In the genomic region with DNA sequence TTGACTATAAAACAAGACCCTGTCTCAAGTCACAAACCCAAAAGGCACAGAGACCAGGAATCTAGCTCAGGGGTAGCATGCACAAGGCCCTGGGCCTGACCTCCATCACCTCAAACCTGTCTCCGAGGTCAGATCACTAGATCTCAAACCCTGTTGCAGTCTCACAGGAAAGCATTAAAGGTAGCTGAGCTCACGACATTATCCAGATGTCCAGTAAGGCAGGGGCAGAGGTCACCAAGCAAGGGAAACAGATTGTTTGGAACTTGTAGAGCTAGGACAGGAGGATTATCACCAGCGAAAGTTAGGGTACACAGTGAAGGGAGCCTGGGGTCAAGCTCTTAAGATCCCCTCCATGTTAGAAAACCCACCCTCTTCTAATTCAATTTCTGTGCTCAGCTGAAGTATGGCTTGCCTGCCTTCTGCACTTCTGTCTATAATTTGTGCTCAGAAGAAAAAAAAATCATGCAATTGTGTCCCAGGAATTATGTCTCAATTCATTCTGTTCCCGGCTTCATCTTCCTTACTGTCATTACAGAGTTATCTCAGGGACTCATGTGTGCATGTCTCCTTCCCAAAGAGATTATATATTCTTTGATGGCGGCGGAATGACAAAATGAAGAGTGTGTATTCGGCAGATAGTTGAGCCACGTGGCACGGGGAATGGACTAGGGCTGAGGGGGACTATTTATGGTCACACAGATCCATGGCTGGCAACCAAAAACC, we compare ENCODE assay signal across 12 mouse cellular contexts. TPM values are rescaled to one million over a fixed set of nuclear protein-coding genes. Genes with fewer than 3 reads are reported as not detected.
DNase-seq lines count a peak whose midpoint lies in the region; ATAC-seq and TF ChIP-seq lines count a peak whose summit lies in the region.
"Had no signal": no experiment of that assay in that cellular context is flagged by ENCODE, and none has a peak within 500 bp of the region (broad histone marks: within the 10 kb centered on the region; RNA-seq: fewer than 3 reads in every experiment).

No protein-coding gene starts in this region.

- TF ChIP-seq EP300 in heart, postnatal 0 days (IDR thresholded peaks at IDR 0.05; ENCODE audit: low read depth), result no peak

- H3K27me3 ChIP-seq in heart, postnatal 0 days (ENCODE audit: control insufficient read depth, insufficient read depth, low read length), result peaks cover 8% of the 10 kb centered on the region
- H3K27me3 ChIP-seq in intestine, embryonic 16.5 days (replicated peaks; ENCODE audit: control insufficient read depth, insufficient read depth, low read length), result no peaks in the 10 kb centered on the region
- H3K27me3 ChIP-seq in forebrain, embryonic 12.5 days, result peaks cover 9% of the 10 kb centered on the region; the same call in 1 of the 2 replicates

- H3K9ac ChIP-seq in heart, postnatal 0 days (replicated peaks; ENCODE audit: low read depth, low read length), result no peak overlapping the region
- H3K9ac ChIP-seq in intestine, embryonic 16.5 days (ENCODE audit: low read depth, low read length), result 0 out of 2 replicates have a peak overlapping the region, but pooled peaks have one; percentile 12
- no peak overlapping the region for H3K9ac ChIP-seq in forebrain, embryonic 12.5 days

- H3K4me2 ChIP-seq in heart, postnatal 0 days (ENCODE audit: low read depth, low read length), result no peak overlapping the region
- H3K4me2 ChIP-seq in intestine, embryonic 16.5 days (ENCODE audit: low read depth, low read length), result peak overlapping the region; percentile 38
- no peak overlapping the region for H3K4me2 ChIP-seq in forebrain, embryonic 12.5 days

- H3K9me3 ChIP-seq in heart, postnatal 0 days (replicated peaks; ENCODE audit: control insufficient read depth, low read length), result no peaks in the 10 kb centered on the region
- no peaks in the 10 kb centered on the region for H3K9me3 ChIP-seq in intestine, embryonic 16.5 days (ENCODE audit: control insufficient read depth, low read length)
- H3K9me3 ChIP-seq in forebrain, embryonic 12.5 days, result no peaks in the 10 kb centered on the region

- no peak for DNase-seq in heart, postnatal 0 days (ENCODE audit: low spot score)
- no peak for DNase-seq in heart, adult 18-20 months
- peak; percentile 74 for DNase-seq in c-Kit-positive CD71-positive TER-119-positive erythroid progenitor cells, embryonic 14.5 days (ENCODE audit: low spot score)
- no peak for DNase-seq in adrenal gland, postnatal 14 days
- DNase-seq: cerebellum, adult 9-10 months; kidney, postnatal 4 days; right cerebral cortex, postnatal 4 days had no signal

- no peak overlapping the region for H3K4me3 ChIP-seq in heart, postnatal 0 days (ENCODE audit: low read depth, low read length)
- H3K4me3 ChIP-seq in intestine, embryonic 16.5 days (ENCODE audit: low read length), result no peak overlapping the region
- H3K4me3 ChIP-seq in forebrain, embryonic 12.5 days (replicated peaks), result no peak overlapping the region

- WGBS in heart, postnatal 0 days, result 32% methylated on average over 9 of the region's 9 CpGs
- WGBS in intestine, embryonic 16.5 days, result 34% methylated on average over 9 of the region's 9 CpGs
- WGBS in forebrain, embryonic 12.5 days, result 84% methylated on average over 9 of the region's 9 CpGs

- 0 out of 2 replicates have a peak overlapping the region, but pooled peaks have one; percentile 3 for H3K27ac ChIP-seq in heart, postnatal 0 days (ENCODE audit: low read depth)
- peak overlapping the region; percentile 84 for H3K27ac ChIP-seq in intestine, embryonic 16.5 days (ENCODE audit: low read length)
- no peak overlapping the region for H3K27ac ChIP-seq in forebrain, embryonic 12.5 days
- H3K27ac ChIP-seq: macrophage had no signal

- peak; percentile 40; the same call in 1 of the 2 replicates for ATAC-seq in heart, postnatal 0 days (ENCODE audit: insufficient read depth, low read depth)
- ATAC-seq in intestine, embryonic 16.5 days, result no peak
- ATAC-seq in megakaryocyte-erythroid progenitor cell, adult 5-6 weeks (replicated peaks; ENCODE audit: low FRiP score, low TSS enrichment, poor library complexity, severe bottlenecking), result peak; percentile 51
- no peak for ATAC-seq in forebrain, embryonic 12.5 days (ENCODE audit: low FRiP score)
- ATAC-seq: inflammation-experienced regulatory T-cells, adult 6 months had no signal

- peaks cover 23% of the 10 kb centered on the region; the same call in 1 of the 2 replicates for H3K4me1 ChIP-seq in heart, postnatal 0 days (ENCODE audit: control insufficient read depth, insufficient read depth)
- peaks cover 20% of the 10 kb centered on the region for H3K4me1 ChIP-seq in intestine, embryonic 16.5 days (ENCODE audit: control insufficient read depth, insufficient read depth, low read length)
- peaks cover 30% of the 10 kb centered on the region for H3K4me1 ChIP-seq in forebrain, embryonic 12.5 days

- no peaks in the 10 kb centered on the region for H3K36me3 ChIP-seq in heart, postnatal 0 days (replicated peaks; ENCODE audit: control insufficient read depth, insufficient read depth, low read length)
- no peaks in the 10 kb centered on the region for H3K36me3 ChIP-seq in intestine, embryonic 16.5 days (ENCODE audit: control insufficient read depth, insufficient read depth, low read length)
- no peaks in the 10 kb centered on the region for H3K36me3 ChIP-seq in forebrain, embryonic 12.5 days (replicated peaks)

- no peak for TF ChIP-seq CTCF in heart, postnatal 0 days (IDR thresholded peaks at IDR 0.05; ENCODE audit: low read depth)

RNA-seq across cellular contexts. Expression of a gene that starts 7.6 kb away (rescaled TPM):
- 2.1 and 5.9 TPM in 2 replicates for total RNA-seq in heart, postnatal 0 days (2014; rRNA removed; ENCODE audit: low replicate concordance)
- polyA plus RNA-seq in heart, postnatal 0 days (2015; fragmentation: Nextera tagmentation; extraction: Ambion mirVana), result 3.4 and 5.2 TPM in 2 replicates
- 1 to 10 TPM; 1.7 to 2.5 TPM for total RNA-seq in heart, adult 18-20 months (2021)
- polyA plus RNA-seq in intestine, embryonic 16.5 days (2015; fragmentation: Nextera tagmentation; extraction: Ambion mirVana), result 11.9 and 12.2 TPM in 2 replicates
- 18.1 and 25.6 TPM in 2 replicates for total RNA-seq in megakaryocyte-erythroid progenitor cell, adult 5-6 weeks (2014; fragmentation: Nextera tagmentation)
- total RNA-seq in megakaryocyte-erythroid progenitor cell, adult 5-6 weeks (2017), result 17.7 and 32.4 TPM in 2 replicates
- 18.1 and 20.5 TPM in 2 replicates for polyA plus RNA-seq in forebrain, embryonic 12.5 days (2016; fragmentation: Nextera tagmentation; extraction: Ambion mirVana)
- total RNA-seq in adrenal gland, postnatal 14 days (2021), result 7.5 and 10.7 TPM in 2 replicates

RNA-seq across cellular contexts. Expression of a gene that starts 10.6 kb away (rescaled TPM):
- 5.6 and 8.7 TPM in 2 replicates for total RNA-seq in heart, postnatal 0 days (2014; rRNA removed; ENCODE audit: low replicate concordance)
- 1.4 and 1.9 TPM in 2 replicates for polyA plus RNA-seq in heart, postnatal 0 days (2015; fragmentation: Nextera tagmentation; extraction: Ambion mirVana)
- total RNA-seq in heart, adult 18-20 months (2021), result 1 to 10 TPM; 2.5 to 3.3 TPM
- polyA plus RNA-seq in intestine, embryonic 16.5 days (2015; fragmentation: Nextera tagmentation; extraction: Ambion mirVana), result 4.7 and 6.0 TPM in 2 replicates
- total RNA-seq in megakaryocyte-erythroid progenitor cell, adult 5-6 weeks (2014; fragmentation: Nextera tagmentation), result 30.5 and 32.9 TPM in 2 replicates
- 55.8 and 63.7 TPM in 2 replicates for total RNA-seq in megakaryocyte-erythroid progenitor cell, adult 5-6 weeks (2017)
- 19.3 and 22.7 TPM in 2 replicates for polyA plus RNA-seq in forebrain, embryonic 12.5 days (2016; fragmentation: Nextera tagmentation; extraction: Ambion mirVana)
- 5.5 and 6.4 TPM in 2 replicates for total RNA-seq in adrenal gland, postnatal 14 days (2021)

RNA-seq across cellular contexts. Expression of a gene that starts 35.5 kb away (rescaled TPM):
- 11.1 and 13.2 TPM in 2 replicates for total RNA-seq in heart, postnatal 0 days (2014; rRNA removed; ENCODE audit: low replicate concordance)
- 2.4 and 2.7 TPM in 2 replicates for polyA plus RNA-seq in heart, postnatal 0 days (2015; fragmentation: Nextera tagmentation; extraction: Ambion mirVana)
- total RNA-seq in heart, adult 18-20 months (2021), result 1 to 10 TPM; 2.0 to 2.6 TPM
- 14.2 and 14.8 TPM in 2 replicates for polyA plus RNA-seq in intestine, embryonic 16.5 days (2015; fragmentation: Nextera tagmentation; extraction: Ambion mirVana)
- 41.0 and 44.7 TPM in 2 replicates for total RNA-seq in megakaryocyte-erythroid progenitor cell, adult 5-6 weeks (2014; fragmentation: Nextera tagmentation)
- 34.1 and 40.5 TPM in 2 replicates for total RNA-seq in megakaryocyte-erythroid progenitor cell, adult 5-6 weeks (2017)
- polyA plus RNA-seq in forebrain, embryonic 12.5 days (2016; fragmentation: Nextera tagmentation; extraction: Ambion mirVana), result 36.0 and 38.8 TPM in 2 replicates
- 7.2 and 7.9 TPM in 2 replicates for total RNA-seq in adrenal gland, postnatal 14 days (2021)

RNA-seq across cellular contexts. Expression of a gene that starts 58.6 kb away (rescaled TPM):
- 4.5 and 7.7 TPM in 2 replicates for total RNA-seq in heart, postnatal 0 days (2014; rRNA removed; ENCODE audit: low replicate concordance)
- 4.8 and 7.7 TPM in 2 replicates for polyA plus RNA-seq in heart, postnatal 0 days (2015; fragmentation: Nextera tagmentation; extraction: Ambion mirVana)
- 10 to 100 TPM; 16.0 to 18.0 TPM for total RNA-seq in heart, adult 18-20 months (2021)
- polyA plus RNA-seq in intestine, embryonic 16.5 days (2015; fragmentation: Nextera tagmentation; extraction: Ambion mirVana), result 14.1 and 15.7 TPM in 2 replicates
- 21.0 and 31.4 TPM in 2 replicates for total RNA-seq in megakaryocyte-erythroid progenitor cell, adult 5-6 weeks (2014; fragmentation: Nextera tagmentation)
- total RNA-seq in megakaryocyte-erythroid progenitor cell, adult 5-6 weeks (2017), result 26.5 and 36.0 TPM in 2 replicates
- polyA plus RNA-seq in forebrain, embryonic 12.5 days (2016; fragmentation: Nextera tagmentation; extraction: Ambion mirVana), result 24.3 and 28.1 TPM in 2 replicates
- 16.2 and 19.5 TPM in 2 replicates for total RNA-seq in adrenal gland, postnatal 14 days (2021)

Comparison
In these comparisons a context has a peak if more than half of its experiments do, and no peak if none do; other contexts are left out.
1. ATAC-seq: peak in heart, postnatal 0 days (single experiment) and megakaryocyte-erythroid progenitor cell, adult 5-6 weeks (single experiment); none in intestine, embryonic 16.5 days (single experiment) and forebrain, embryonic 12.5 days (single experiment).